Mouse (Mus musculus): ENCODE measurements around the gene Podxl. TPM values are rescaled to one million over a fixed set of nuclear protein-coding genes. Genes with fewer than 3 reads are reported as not detected.

Gene Podxl
- polyA plus RNA-seq, 1 experiment from 2014 or later, result 7.8 TPM

DNA sequence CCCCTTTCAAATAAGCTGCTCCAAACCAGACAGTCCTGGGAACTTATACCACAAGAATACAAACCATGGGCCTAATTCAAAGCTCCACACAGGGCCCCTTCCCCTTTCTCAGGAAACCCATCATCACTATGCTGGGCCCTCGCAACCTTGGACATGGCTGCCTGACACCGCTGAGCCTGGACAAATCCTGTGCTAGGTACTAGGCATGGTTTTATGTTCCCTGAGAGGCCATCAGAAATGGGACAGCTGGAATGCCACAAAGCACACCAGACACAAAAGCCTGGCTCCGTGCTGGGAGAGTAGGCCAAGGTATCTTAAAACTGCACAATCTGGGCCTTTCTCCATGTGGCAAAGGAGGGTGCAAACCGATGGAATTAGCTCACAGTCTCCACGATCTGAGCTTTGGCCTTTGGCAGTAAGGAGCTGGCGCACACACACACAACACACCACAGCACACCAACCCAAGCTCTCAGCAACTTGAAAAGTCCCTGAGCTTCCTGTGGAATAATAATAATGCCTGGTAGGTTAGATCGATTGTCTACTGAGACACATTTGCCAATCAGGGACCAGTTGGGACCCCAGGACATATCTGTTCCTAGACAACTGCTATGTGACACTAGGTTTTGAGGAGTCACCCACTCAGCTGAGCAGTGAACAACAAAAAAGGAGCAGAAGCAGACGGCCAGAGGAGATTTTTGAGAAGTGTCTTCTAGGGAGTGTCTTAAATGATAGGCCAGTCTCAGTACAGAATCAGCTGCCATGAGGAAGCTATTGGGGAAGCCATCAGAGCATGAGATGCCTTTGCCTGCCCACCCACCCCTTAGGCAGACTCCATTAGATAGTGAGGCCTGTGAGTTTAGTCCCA is 42.1 kb downstream of the Podxl start:
- Histone ChIP-seq H3K9ac (no peak overlapping the region), H3K4me2 (no peak overlapping the region), H3K4me1 (no peaks in the 10 kb centered on the region), H3K27ac (no peak overlapping the region), H3K27me3 (no peaks in the 10 kb centered on the region), H3K4me3 (no peak overlapping the region), H3K36me3 (no peaks in the 10 kb centered on the region), H3K9me3 (no peaks in the 10 kb centered on the region)
- whole genome bisulfite sequencing, result 74% methylated on average over 8 of the region's 8 CpGs
- no peak for ATAC-seq (ENCODE audit: insufficient number of reproducible peaks, low FRiP score, low TSS enrichment, low read depth)

- no peak overlapping the region for H3K9ac ChIP-seq
- H3K36me3 ChIP-seq, result no peaks in the 10 kb centered on the region
- no peaks in the 10 kb centered on the region for H3K4me1 ChIP-seq
- no peaks in the 10 kb centered on the region for H3K27me3 ChIP-seq
- H3K27ac ChIP-seq, result no peak overlapping the region
- H3K4me3 ChIP-seq, result no peak overlapping the region
- H3K9me3 ChIP-seq, result no peaks in the 10 kb centered on the region
- 50% methylated on average over 7 of the region's 7 CpGs for WGBS
- no peak for ATAC-seq (ENCODE audit: insufficient number of reproducible peaks, low FRiP score, low TSS enrichment, low read depth)
- no peak overlapping the region for H3K4me2 ChIP-seq
These were observed 43.1 kb downstream of the Podxl start for GRCm38 (mm10) chr6:31520486-31521215.

DNA sequence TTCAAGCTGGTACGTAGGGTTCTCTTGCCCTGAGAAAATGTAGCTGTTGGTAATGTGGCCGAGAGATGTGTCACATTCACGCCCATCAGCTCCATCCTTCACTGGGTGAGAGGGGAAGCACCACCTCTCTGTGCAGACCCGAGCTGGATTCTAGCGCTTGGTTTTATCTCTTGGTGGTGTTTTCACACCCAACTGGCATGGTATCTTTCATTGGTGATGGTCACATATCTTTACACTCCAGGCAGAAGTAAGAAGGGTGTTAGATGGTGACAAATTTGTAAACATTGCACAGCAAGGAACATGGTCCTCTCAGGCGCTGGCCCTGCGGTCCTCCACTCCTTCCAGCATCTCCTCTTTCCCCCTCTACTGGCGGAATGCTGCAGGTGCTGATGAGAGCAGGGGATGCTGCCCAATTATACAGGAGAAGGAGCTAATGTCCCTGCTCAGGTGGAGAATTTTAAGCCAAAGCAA is 44.7 kb downstream of the Podxl start:
- no peaks in the 10 kb centered on the region for H3K36me3 ChIP-seq
- H3K4me3 ChIP-seq, result no peak overlapping the region
- no peak overlapping the region for H3K27ac ChIP-seq
- no peaks in the 10 kb centered on the region for H3K9me3 ChIP-seq
- H3K4me1 ChIP-seq, result no peaks in the 10 kb centered on the region
- WGBS, result 65% methylated on average over 8 of the region's 8 CpGs
- ATAC-seq (ENCODE audit: insufficient number of reproducible peaks, low FRiP score, low TSS enrichment, low read depth), result no peak
- no peaks in the 10 kb centered on the region for H3K27me3 ChIP-seq
- H3K4me2 ChIP-seq, result no peak overlapping the region
- no peak overlapping the region for H3K9ac ChIP-seq

DNA sequence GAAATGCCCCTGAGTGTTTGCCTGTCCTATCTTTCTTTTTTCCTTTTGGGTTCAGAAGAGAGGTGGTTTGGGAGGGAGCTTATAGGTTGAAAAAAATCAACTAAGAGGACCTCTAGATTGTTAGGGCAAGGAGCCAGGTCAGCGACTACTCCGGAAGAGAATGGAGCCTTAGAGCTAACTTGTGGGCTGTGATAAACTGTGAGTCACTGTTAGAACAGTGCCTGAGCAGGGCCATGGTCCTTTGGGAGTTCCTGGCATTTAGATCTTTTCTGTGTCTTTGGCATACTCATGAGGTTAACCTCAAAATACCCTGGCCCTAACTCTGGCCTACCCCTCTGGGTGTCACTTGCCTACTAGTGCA is 45.5 kb downstream of the Podxl start:
- WGBS, result 72% methylated on average over 2 of the region's 2 CpGs
- Histone ChIP-seq H3K4me3 (no peak overlapping the region), H3K9me3 (no peaks in the 10 kb centered on the region), H3K27me3 (no peaks in the 10 kb centered on the region), H3K27ac (no peak overlapping the region), H3K9ac (no peak overlapping the region), H3K36me3 (no peaks in the 10 kb centered on the region), H3K4me2 (no peak overlapping the region), H3K4me1 (peaks cover 3% of the 10 kb centered on the region; the same call in 1 of the 2 replicates)
- ATAC-seq (ENCODE audit: insufficient number of reproducible peaks, low FRiP score, low TSS enrichment, low read depth), result no peak

- H3K4me3 ChIP-seq, result no peak overlapping the region
- no peaks in the 10 kb centered on the region for H3K27me3 ChIP-seq
- H3K9me3 ChIP-seq, result no peaks in the 10 kb centered on the region
- no peak overlapping the region for H3K9ac ChIP-seq
- no peak overlapping the region for H3K4me2 ChIP-seq
- H3K36me3 ChIP-seq, result no peaks in the 10 kb centered on the region
- 81% methylated on average over 9 of the region's 9 CpGs for WGBS
- no peak overlapping the region for H3K27ac ChIP-seq
- H3K4me1 ChIP-seq, result peaks cover 3% of the 10 kb centered on the region; the same call in 1 of the 2 replicates
- no peak for ATAC-seq (ENCODE audit: insufficient number of reproducible peaks, low FRiP score, low TSS enrichment, low read depth)
These were observed 46.0 kb downstream of the Podxl start for GRCm38 (mm10) chr6:31517681-31518337.

DNA sequence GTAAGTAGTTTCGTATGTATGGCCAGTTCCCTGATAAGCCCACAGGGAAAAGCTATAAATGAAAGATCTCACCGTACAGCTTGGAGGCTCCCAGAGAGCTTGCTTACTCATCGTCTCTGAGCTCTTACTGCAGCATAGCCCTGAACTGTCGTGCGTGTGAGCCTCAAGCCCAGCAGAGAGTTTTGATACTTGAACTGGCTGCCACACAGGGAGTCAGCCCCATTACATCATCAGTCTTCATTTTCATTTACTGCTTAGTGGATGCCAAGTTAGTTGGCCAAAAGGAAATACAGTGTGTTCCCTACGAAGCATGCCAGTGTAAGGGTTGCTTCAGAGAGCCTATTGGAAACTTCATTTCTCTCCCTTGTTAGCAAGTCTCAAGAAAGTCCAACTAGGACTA is 50.1 kb downstream of the Podxl start:
- peaks cover 3% of the 10 kb centered on the region; the same call in 1 of the 2 replicates for H3K4me1 ChIP-seq
- H3K9ac ChIP-seq, result no peak overlapping the region
- H3K9me3 ChIP-seq, result no peaks in the 10 kb centered on the region
- H3K4me2 ChIP-seq, result no peak overlapping the region
- no peak overlapping the region for H3K4me3 ChIP-seq
- H3K36me3 ChIP-seq, result no peaks in the 10 kb centered on the region
- no peaks in the 10 kb centered on the region for H3K27me3 ChIP-seq
- H3K27ac ChIP-seq, result peak overlapping the region; percentile 27; the same call in 1 of the 2 replicates
- WGBS, result 48% methylated on average over 6 of the region's 6 CpGs
- ATAC-seq (ENCODE audit: insufficient number of reproducible peaks, low FRiP score, low TSS enrichment, low read depth), result no peak

DNA sequence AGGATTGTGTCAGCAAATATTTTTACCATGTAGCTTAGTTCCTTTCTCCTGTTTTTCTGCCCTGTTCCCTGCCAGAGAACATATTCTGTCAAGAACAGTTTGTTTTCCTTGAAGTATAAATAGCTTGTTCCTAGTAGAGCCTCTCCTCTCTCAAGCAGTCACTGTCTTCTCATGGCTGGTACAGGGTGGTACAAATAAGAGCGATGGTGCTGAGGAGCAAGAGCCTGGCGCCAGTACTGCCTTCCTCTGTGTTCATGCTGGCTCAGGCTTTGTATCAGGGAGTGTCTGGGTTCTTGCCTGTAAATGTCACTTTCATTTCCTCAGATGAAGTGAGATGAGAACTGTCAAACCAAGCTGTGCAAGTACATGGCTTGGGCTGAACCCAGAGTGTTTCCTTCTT is 61.2 kb downstream of the Podxl start:
- no peaks in the 10 kb centered on the region for H3K9me3 ChIP-seq
- no peak overlapping the region for H3K9ac ChIP-seq
- H3K27ac ChIP-seq, result no peak overlapping the region
- H3K27me3 ChIP-seq, result no peaks in the 10 kb centered on the region
- H3K36me3 ChIP-seq, result peaks cover 33% of the 10 kb centered on the region
- 92% methylated on average over 2 of the region's 2 CpGs for WGBS
- no peak overlapping the region for H3K4me3 ChIP-seq
- H3K4me1 ChIP-seq, result no peaks in the 10 kb centered on the region
- no peak overlapping the region for H3K4me2 ChIP-seq
- no peak for ATAC-seq (ENCODE audit: insufficient number of reproducible peaks, low FRiP score, low TSS enrichment, low read depth)

DNA sequence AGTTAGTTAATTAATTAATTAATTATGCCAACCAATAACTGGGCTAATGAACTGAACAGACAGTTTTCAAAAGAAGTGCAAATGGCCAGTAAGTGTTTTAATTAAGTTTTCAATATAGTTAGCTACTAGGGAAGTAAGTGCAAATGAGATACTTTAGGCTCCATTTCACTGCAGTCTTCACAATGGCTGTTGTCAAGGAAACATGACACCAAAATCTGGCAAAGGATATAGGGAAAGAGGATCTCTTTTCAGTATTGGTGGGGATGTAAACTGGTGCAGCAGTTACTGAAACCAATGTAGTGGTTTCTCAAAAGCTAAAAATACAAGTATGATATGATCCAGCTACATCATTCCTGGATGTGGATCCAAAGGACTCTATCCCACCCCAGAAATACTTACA is 63.1 kb downstream of the Podxl start:
- no peak overlapping the region for H3K9ac ChIP-seq
- no peak overlapping the region for H3K27ac ChIP-seq
- no peaks in the 10 kb centered on the region for H3K9me3 ChIP-seq
- H3K4me1 ChIP-seq, result no peaks in the 10 kb centered on the region
- H3K27me3 ChIP-seq, result no peaks in the 10 kb centered on the region
- no peak for ATAC-seq (ENCODE audit: insufficient number of reproducible peaks, low FRiP score, low TSS enrichment, low read depth)
- H3K4me2 ChIP-seq, result no peak overlapping the region
- H3K36me3 ChIP-seq, result peaks cover 41% of the 10 kb centered on the region
- H3K4me3 ChIP-seq, result no peak overlapping the region

DNA sequence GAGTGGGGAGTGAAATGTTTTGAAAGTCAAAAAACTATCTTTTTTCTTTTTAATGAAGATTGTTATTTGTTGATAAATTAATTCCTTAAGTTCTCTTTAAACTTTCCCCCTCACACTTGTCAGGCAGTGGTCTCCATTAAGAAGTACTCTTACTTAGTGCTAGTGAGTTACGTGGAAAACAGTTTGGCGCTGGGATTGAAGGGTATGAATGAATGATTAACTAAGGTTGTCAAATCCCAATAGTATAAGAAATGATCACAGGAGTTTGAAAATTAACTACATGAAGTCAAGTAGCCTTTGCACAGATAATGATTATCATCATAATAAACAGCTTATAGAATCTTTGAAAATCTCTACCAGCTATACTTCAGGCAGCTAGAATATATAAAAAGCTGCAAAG is 63.5 kb downstream of the Podxl start:
- Histone ChIP-seq H3K9ac (no peak overlapping the region), H3K4me1 (no peaks in the 10 kb centered on the region), H3K9me3 (no peaks in the 10 kb centered on the region), H3K27me3 (no peaks in the 10 kb centered on the region), H3K4me3 (no peak overlapping the region), H3K36me3 (peaks cover 41% of the 10 kb centered on the region), H3K27ac (no peak overlapping the region), H3K4me2 (no peak overlapping the region)
- no peak for ATAC-seq (ENCODE audit: insufficient number of reproducible peaks, low FRiP score, low TSS enrichment, low read depth)
- WGBS, result 94% methylated on average over 2 of the region's 2 CpGs

DNA sequence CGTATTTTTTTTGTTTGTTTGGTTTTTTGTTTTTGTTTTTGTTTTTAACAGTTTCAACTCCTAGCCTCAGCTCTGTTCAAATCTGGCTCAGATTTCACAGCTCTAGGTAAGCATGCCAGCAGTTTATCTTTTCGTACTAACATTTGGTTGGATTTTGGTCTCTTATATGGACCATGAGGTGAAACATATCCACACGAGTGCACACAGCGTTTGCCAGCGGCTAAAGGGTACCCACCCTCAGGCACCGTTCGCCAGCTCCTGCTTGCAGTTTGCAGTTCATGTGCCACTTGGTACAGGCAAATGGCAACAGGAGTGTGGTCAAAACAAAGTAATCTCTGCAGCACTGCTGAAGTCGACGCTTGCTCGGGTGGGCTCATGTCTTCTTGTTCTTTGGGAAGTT is 63.9 kb downstream of the Podxl start:
- Histone ChIP-seq H3K4me1 (no peaks in the 10 kb centered on the region), H3K9ac (no peak overlapping the region), H3K4me2 (no peak overlapping the region), H3K4me3 (no peak overlapping the region), H3K36me3 (peaks cover 41% of the 10 kb centered on the region), H3K27me3 (no peaks in the 10 kb centered on the region), H3K9me3 (no peaks in the 10 kb centered on the region), H3K27ac (no peak overlapping the region)
- ATAC-seq (ENCODE audit: insufficient number of reproducible peaks, low FRiP score, low TSS enrichment, low read depth), result no peak
- 89% methylated on average over 10 of the region's 10 CpGs for whole genome bisulfite sequencing

DNA sequence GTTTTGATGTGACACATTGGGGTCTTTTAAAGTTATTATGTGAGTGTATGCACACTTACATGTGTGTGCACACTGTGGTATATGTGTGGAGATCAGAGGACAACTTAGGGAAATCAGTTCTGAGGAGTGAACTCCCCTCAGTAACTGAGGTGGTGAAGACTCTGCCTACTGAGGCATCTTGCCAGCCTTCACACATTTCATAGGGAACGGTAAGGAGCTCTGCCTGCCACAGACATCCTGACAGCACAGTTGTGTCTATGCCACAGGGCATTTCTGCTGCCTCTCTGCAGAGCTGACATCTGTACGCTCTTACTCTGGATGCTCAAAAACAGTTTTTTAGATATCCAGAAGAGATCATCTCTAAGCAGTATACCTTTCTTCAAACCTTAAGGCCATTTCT is 67.6 kb downstream of the Podxl start:
- WGBS, result 72% methylated on average over 2 of the region's 2 CpGs
- Histone ChIP-seq H3K9ac (no peak overlapping the region), H3K36me3 (peaks cover 26% of the 10 kb centered on the region), H3K9me3 (no peaks in the 10 kb centered on the region), H3K4me1 (no peaks in the 10 kb centered on the region), H3K4me3 (no peak overlapping the region), H3K4me2 (no peak overlapping the region), H3K27me3 (no peaks in the 10 kb centered on the region), H3K27ac (no peak overlapping the region)
- no peak for ATAC-seq (ENCODE audit: insufficient number of reproducible peaks, low FRiP score, low TSS enrichment, low read depth)

Measured in limb, embryonic 15.5 days (tissue).